Mouse (Mus musculus) CH12.LX (cell line): ENCODE results near the gene 2010300C02Rik.

Source experiments
- BHLHE40 ChIP-seq: IDR thresholded peaks from 2 replicates; pipeline ENCODE4 v1.6.1; 2011; ENCODE audit warnings: mild to moderate bottlenecking, low read depth, low read length, improper control_type of control experiment
- CTCF ChIP-seq, 2 experiments: IDR thresholded peaks in 1 of 2; conservative IDR thresholded peaks in 1 of 2; 2 replicates each; pipeline ENCODE4 v1.5.1; 2011 to 2012; ENCODE audit warnings: low read depth in 2 of 2, low read length in 2 of 2, improper control_type of control experiment in 1 of 2, inconsistent platforms in 1 of 2, mild to moderate bottlenecking in 1 of 2, moderate library complexity in 1 of 2
- EP300 ChIP-seq: IDR thresholded peaks from 2 replicates; pipeline ENCODE4 v1.6.1; 2011; ENCODE audit warnings: low read length, improper control_type of control experiment
- MAX ChIP-seq: IDR thresholded peaks from 2 replicates; pipeline ENCODE4 v1.6.1; 2011; ENCODE audit warnings: low read length, improper control_type of control experiment
- MEF2A ChIP-seq: IDR thresholded peaks from 2 replicates; pipeline ENCODE4 v1.6.1; 2014; ENCODE audit warnings: low read depth, mild to moderate bottlenecking, inconsistent platforms, low read length, improper control_type of control experiment, borderline replicate concordance
- MXI1 ChIP-seq: IDR thresholded peaks from 2 replicates; pipeline ENCODE4 v1.6.1; 2011; ENCODE audit warnings: mild to moderate bottlenecking, low read depth, low read length, improper control_type of control experiment
- NRF1 ChIP-seq: IDR thresholded peaks from 2 replicates; pipeline ENCODE4 v1.6.1; 2014; ENCODE audit warnings: low read depth, mild to moderate bottlenecking, inconsistent platforms, low read length, improper control_type of control experiment, moderate library complexity
- POLR2A ChIP-seq: IDR thresholded peaks from 2 replicates; pipeline ENCODE4 v1.6.1; 2011; ENCODE audit warnings: low read depth, mild to moderate bottlenecking, improper control_type of control experiment, low read length
- RCOR1 ChIP-seq: conservative IDR thresholded peaks from 2 replicates; pipeline ENCODE4 v1.6.1; 2012; ENCODE audit warnings: low read depth, mild to moderate bottlenecking, inconsistent platforms, low read length, improper control_type of control experiment
- SIN3A ChIP-seq: IDR thresholded peaks from 2 replicates; pipeline ENCODE4 v1.6.1; 2012; ENCODE audit warnings: low read length, improper control_type of control experiment, inconsistent platforms
- SMC3 ChIP-seq: IDR thresholded peaks from 2 replicates; pipeline ENCODE4 v1.6.1; 2011; ENCODE audit warnings: low read depth, low read length, improper control_type of control experiment
- TCF12 ChIP-seq: IDR thresholded peaks from 2 replicates; pipeline ENCODE4 v1.6.1; 2014; ENCODE audit warnings: low read depth, mild to moderate bottlenecking, inconsistent platforms, low read length, improper control_type of control experiment
- USF1 ChIP-seq: IDR thresholded peaks from 2 replicates; pipeline ENCODE4 v1.6.1; 2014; ENCODE audit warnings: low read depth, mild to moderate bottlenecking, inconsistent platforms, low read length, improper control_type of control experiment
- ZNF384 ChIP-seq: IDR thresholded peaks from 2 replicates; pipeline ENCODE4 v1.6.1; 2012; ENCODE audit warnings: low read depth, low read length, improper control_type of control experiment, inconsistent platforms

- TF ChIP-seq RCOR1 (no peak), POLR2A (no peak), MXI1 (no peak), CTCF (conservative IDR thresholded peaks at IDR 0.05 in 1 of 2, IDR thresholded peaks at IDR 0.05 in 1 of 2; ENCODE audit: low read depth in 2 of 2, low read length in 2 of 2) (peak in 1 of 2 experiments; percentile 13; a peak in 2 of 4 replicates), NRF1 (no peak), EP300 (no peak), BHLHE40 (no peak), TCF12 (no peak), MAX (no peak), USF1 (no peak), SIN3A (no peak), MEF2A (no peak), ZNF384 (no peak), SMC3 (no peak)
These were observed 11.5 kb downstream of the 2010300C02Rik start for GRCm38 (mm10) chr1:37708270-37708955.
